Mouse (Mus musculus) cerebellum, adult 11-12 months (tissue): ENCODE results near the gene Eppin.

Experiments
- DNase-seq: peaks from one replicate; pipeline ENCODE4 v3.0.0; 2022

The Eppin gene

GRCm38 (mm10) chr2:164558991-164559645, 34.3 kb downstream of the Eppin start:
- no peak for DNase-seq

- DNase-seq, result no peak
These were observed 35.0 kb downstream of the Eppin start for GRCm38 (mm10) chr2:164558426-164558825.

GRCm38 (mm10) chr2:164551502-164551901, 41.9 kb downstream of the Eppin start:
- DNase-seq, result no peak

- no peak for DNase-seq
These were observed 42.5 kb downstream of the Eppin start for GRCm38 (mm10) chr2:164550895-164551269.

GRCm38 (mm10) chr2:164549963-164550894, 43.2 kb downstream of the Eppin start:
- no peak for DNase-seq

GRCm38 (mm10) chr2:164549338-164549737, 44.1 kb downstream of the Eppin start:
- no peak for DNase-seq

- no peak for DNase-seq
These were observed 48.8 kb downstream of the Eppin start for GRCm38 (mm10) chr2:164544454-164545097.

- no peak for DNase-seq
These were observed 49.6 kb downstream of the Eppin start for GRCm38 (mm10) chr2:164543745-164544144.

GRCm38 (mm10) chr2:164542598-164542997, 50.8 kb downstream of the Eppin start:
- no peak for DNase-seq

GRCm38 (mm10) chr2:164542132-164542531, 51.3 kb downstream of the Eppin start:
- DNase-seq, result no peak

- DNase-seq, result no peak
These were observed 52.6 kb downstream of the Eppin start for GRCm38 (mm10) chr2:164540652-164541427.
